Mouse (Mus musculus) ES-Bruce4 (cell line): ENCODE measurements at regions not wholly inside any gene's neighbourhood (a gene's known extent, or its start where the extent isn't known, plus 50 kb on each side); places are given as distances from the start of the nearest gene placed in this dataset.

Experiments used
- CTCF ChIP-seq: IDR thresholded peaks from one replicate; pipeline ENCODE4 v1.8.1; 2011; ENCODE audit warnings: low read depth, low read length
- POLR2A ChIP-seq: IDR thresholded peaks from one replicate; pipeline ENCODE4 v1.8.1; 2011; ENCODE audit warnings: low read length; ENCODE audit not compliant: insufficient read depth

GRCm38 (mm10) chr14:17410752-17411151, 249.3 kb upstream of the Thrb start:
- TF ChIP-seq POLR2A (no peak), CTCF (no peak)
